Mouse (Mus musculus) midbrain, embryonic 13.5 days (tissue): ENCODE results near the gene Nkd1. TPM values are rescaled to one million over a fixed set of nuclear protein-coding genes. Genes with fewer than 3 reads are reported as not detected.

Source experiments
- polyA plus RNA-seq: library from polyadenylated mRNA; unstranded; fragments of >200 nt; fragmentation: Nextera tagmentation; extraction: Ambion mirVana; gene quantifications from 2 replicates; pipeline ENCODE4 v1.2.1, GENCODE M21; 2015

Gene Nkd1
- polyA plus RNA-seq, 1 experiment from 2014 or later, result 79.8 TPM

Other genes with a start within 250 kb of the Nkd1 start
- 1.3 and 1.7 TPM in 2 replicates for gene Adcy7, start 249.0 kb upstream of the Nkd1 start, polyA plus RNA-seq
- 72.0 and 79.9 TPM in 2 replicates for gene Brd7, start 159.2 kb upstream of the Nkd1 start, polyA plus RNA-seq
- 0.90 and 1.1 TPM in 2 replicates for gene Snx20, start 114.8 kb downstream of the Nkd1 start, polyA plus RNA-seq
- gene Nod2, start 126.0 kb downstream of the Nkd1 start, polyA plus RNA-seq, result 0.06 and 0.08 TPM in 2 replicates
- 18.8 and 18.9 TPM in 2 replicates for gene Cyld, start 175.7 kb downstream of the Nkd1 start, polyA plus RNA-seq